Mouse (Mus musculus) right cerebral cortex, postnatal 14 days (tissue): ENCODE results near the gene Gm4737.
"Not testable (repeated sequence)": the region's sequence is repeated elsewhere in the genome, so short reads cannot be mapped to it uniquely, and the experiment has no call there.

Experiments used
- DNase-seq: peaks from one replicate; pipeline ENCODE4 v3.0.0; 2022

The Gm4737 gene

GRCm38 (mm10) chr16:46154832-46155231 lies at the start of gene Gm4737:
Gene Gm4737, minus strand, starts transcription at chr16:46155077.
- not testable (repeated sequence) for DNase-seq

DNA sequence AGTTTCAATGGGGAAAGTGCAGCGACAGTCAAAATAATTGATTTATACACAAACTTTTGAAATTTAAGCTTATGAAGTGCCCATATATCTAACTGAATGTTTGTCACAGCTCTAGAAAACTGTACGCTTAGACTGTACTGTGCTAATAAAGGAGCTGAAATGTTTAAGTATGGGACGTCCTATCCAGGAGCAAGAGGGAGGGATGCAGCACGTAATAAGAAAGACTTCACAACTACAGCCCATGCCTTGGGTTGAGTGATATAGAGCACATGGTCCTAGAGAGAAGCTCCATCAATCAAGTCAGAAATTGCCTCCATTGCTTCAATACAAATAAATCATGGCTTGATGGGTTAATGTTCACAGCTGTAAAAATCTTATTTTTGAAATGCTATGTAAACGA lies 40.9 kb upstream of the Gm4737 start:
- DNase-seq: no peak

DNA sequence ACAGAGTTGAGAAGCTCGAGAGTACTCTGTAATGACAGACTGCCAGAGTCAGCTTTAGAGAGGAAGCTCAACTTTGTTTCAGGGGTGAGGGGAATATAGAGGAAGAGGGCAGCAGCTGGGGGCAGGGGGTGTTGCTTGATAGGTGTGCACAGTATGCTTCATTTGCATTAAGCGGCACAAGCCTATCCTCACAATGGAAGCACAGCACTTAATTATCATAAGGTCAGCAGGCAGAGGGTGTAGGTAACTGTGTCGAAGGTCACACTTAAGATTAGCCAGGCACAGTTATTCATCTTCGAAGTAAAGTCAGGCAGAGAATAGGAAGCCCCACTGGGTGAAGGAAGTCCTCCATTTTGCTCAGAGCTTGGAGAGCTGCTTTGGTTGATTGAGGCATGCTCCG lies 28.2 kb upstream of the Gm4737 start:
- DNase-seq: no peak

DNA sequence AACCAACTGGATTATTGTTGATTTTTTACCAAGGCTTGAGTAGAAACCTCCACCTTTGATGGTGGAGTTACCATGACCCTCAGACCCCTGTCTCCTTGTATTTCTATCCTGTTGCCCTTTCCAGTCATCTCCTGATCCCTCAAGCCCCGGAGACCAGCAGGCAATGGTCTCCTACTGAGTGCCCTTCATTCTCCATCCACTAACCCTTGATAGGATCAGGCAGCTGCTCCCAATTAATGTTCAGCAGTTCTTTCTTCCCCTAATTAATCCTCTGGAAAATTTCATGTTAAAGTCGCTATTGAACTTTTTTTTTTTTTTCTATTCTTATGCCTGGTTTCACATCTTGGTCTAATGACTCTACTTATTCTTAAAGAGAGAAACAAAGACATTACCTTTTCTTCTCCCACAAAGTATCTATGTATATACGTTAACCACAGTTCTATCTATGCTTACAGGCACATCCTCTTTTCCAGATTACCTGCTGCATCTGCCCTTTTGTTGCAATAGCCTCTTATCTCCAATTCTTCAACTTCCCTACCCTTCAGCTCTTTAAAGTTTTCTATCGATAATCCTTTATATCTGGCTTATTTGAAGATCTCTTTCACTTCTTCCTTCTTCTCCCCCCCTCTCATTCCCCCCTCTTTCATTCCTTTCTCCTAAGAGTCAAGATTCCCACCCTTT lies 23.4 kb upstream of the Gm4737 start:
- DNase-seq: no peak

DNA sequence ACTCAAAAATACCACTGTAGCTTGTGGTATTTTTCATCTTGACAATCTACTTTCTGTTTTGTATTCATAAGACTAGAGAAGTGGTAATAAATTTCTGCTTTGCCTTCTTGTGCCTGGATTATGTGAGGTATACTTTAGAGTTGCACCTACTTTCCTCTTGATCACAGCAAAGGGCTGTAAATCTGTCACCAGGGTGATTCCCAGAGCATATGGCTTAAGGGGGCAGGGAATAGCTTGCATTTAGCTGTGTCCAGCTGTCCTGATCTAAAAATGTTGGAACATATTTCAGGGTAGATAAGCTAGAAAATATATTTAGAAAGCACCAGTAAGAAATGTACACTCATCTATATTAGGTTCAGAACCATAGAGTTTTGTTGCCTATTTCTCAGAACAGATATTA lies 18.2 kb upstream of the Gm4737 start:
- DNase-seq: no peak

GRCm38 (mm10) chr16:46166971-46167370 lies 12.1 kb upstream of the Gm4737 start:
- no peak for DNase-seq

DNA sequence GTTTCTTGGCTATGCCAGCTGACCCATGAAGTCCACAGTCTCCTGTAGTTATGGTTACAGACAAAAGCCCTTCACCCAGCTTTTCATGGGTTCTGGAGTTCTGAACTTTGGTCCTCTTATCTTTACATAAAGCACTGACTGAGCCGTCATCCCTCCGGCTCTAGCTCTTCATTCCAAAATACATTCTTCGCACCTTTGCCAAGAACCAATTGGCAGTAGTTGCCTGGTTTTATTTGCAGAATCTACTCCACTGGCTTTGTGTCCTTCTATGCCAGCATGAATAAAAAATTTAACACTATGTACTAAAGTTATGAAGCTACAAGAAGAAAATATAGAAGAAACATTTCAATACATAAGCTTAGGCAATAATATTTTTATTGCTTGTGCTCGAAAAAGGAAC lies 10.4 kb upstream of the Gm4737 start:
- DNase-seq: no peak

GRCm38 (mm10) chr16:46151141-46151540 lies 3.7 kb downstream of the Gm4737 start:
- no peak for DNase-seq

- no peak for DNase-seq
Measured at GRCm38 (mm10) chr16:46148661-46149341, 6.1 kb downstream of the Gm4737 start.

GRCm38 (mm10) chr16:46146962-46147361 lies 7.9 kb downstream of the Gm4737 start:
- DNase-seq: no peak

- DNase-seq: no peak
Measured at GRCm38 (mm10) chr16:46122238-46122637, 32.6 kb downstream of the Gm4737 start.

- DNase-seq: peak; percentile 36
Measured at GRCm38 (mm10) chr16:46121420-46121819, 33.5 kb downstream of the Gm4737 start.

DNA sequence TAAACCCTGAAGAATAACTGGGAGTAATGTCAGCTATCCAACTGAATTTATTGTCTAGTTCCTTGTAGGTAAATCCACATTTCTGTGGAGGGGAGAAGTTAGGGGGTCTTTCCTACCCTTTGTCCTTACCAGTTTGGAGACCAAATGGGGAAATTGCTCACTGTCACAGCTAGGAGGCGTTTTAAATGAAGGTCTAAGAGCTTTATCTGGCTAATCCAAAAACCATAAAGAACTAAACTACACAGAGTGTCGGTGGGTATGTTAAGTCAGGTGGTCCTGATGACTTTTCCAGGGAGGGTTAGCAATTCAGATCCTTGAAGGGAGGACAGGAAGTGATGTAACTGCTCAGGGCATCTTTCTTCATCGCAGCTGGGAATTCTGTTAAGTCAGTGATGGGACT lies 34.3 kb downstream of the Gm4737 start:
- no peak for DNase-seq

- DNase-seq: no peak
Measured at GRCm38 (mm10) chr16:46120020-46120419, 34.9 kb downstream of the Gm4737 start, which contains the start of gene Cd96. Gene Cd96, minus strand, starts transcription at chr16:46120251.

GRCm38 (mm10) chr16:46117645-46118044 lies 37.2 kb downstream of the Gm4737 start:
- no peak for DNase-seq

- no peak for DNase-seq
Measured at GRCm38 (mm10) chr16:46114727-46115126, 40.1 kb downstream of the Gm4737 start.

DNA sequence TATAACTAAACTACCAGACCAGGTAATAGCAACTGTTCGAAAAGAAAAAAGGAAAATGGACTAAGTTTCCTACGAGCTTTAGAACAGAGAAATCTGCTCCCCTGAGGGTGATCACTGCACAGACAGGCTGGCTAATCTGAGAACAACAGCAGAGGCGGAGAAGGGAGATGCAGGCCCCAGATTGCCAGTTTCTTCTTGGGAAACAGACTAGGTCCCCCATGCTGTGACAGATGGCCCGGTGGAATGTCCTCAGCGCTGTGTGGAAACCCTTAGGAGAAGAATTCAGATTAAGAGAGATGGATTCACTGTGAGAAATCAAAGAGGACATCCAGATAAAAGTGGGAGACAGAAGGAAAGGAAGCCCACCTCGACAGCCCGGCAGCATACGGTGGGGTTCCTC lies 45.3 kb downstream of the Gm4737 start:
- DNase-seq: peak; percentile 13

- DNase-seq: no peak
Measured at GRCm38 (mm10) chr16:46107431-46107830, 47.4 kb downstream of the Gm4737 start.

DNA sequence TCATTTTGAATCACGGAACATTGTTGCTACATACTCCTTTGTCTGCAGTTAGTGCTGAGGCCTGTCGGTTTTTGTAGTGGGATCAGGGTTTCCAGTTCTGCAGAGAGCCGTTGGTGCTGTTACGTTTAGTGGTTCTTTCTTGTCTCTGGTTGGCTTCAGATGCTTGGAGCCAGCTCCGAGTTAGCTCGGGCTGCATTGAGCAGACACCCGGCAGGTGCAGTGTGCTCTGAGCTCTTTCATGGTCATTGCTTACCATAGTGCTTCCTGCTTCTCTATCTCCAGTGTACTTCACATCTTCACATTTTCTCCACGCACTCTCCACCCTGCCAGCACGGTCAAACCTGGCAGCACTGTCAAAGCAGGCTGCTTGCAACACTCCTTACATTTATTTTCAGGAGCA lies 50.4 kb downstream of the Gm4737 start:
- DNase-seq: no peak
